Mouse (Mus musculus): ENCODE measurements around the gene Lhx5. TPM values are rescaled to one million over a fixed set of nuclear protein-coding genes. Genes with fewer than 3 reads are reported as not detected.
A peak's percentile ranks its signal among the peaks of the same experiment; 100 is the strongest.

Gene Lhx5
- polyA plus RNA-seq, 1 experiment from 2014 or later, result not detected

DNA sequence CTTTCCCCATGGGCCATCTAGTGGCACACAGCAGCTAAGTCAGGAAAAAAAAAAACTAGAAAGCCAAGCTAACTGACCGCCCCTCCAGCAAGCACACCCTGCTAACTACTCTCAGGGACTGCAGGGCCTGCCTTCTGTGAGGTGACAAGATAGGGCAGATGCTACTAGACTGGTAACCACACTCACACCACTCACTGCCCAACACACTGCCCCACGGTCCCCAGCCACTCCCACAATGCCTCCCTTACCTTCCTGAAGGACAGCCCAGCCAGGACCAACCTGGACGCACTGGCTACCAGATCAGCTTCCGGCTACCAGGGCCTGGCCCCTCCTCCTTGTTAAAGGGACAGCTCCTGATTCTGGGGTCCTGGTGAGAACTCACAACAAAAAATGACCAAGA, 35.5 kb downstream of the Lhx5 start:
- ATAC-seq (replicated peaks; ENCODE audit: extremely low read depth, insufficient read depth, low FRiP score), result peak; percentile 57; the same call in 1 of the 2 replicates
- no peaks in the 10 kb centered on the region for H3K36me3 ChIP-seq (ENCODE audit: control insufficient read depth, insufficient read depth)
- WGBS, result 6% methylated on average over 4 of the region's 4 CpGs
- peak overlapping the region; percentile 58 for H3K4me3 ChIP-seq (ENCODE audit: low read length)
- peak overlapping the region; percentile 74 for H3K9ac ChIP-seq (ENCODE audit: low read length)
- 0 out of 2 replicates have a peak, but pooled peaks cover 3% of the 10 kb centered on the region for H3K9me3 ChIP-seq (replicated peaks; ENCODE audit: control insufficient read depth, low read length)
- 0 out of 2 replicates have a peak, but pooled peaks cover 3% of the 10 kb centered on the region for H3K27me3 ChIP-seq (ENCODE audit: control insufficient read depth, insufficient read depth, low read length)
- H3K4me1 ChIP-seq (ENCODE audit: control insufficient read depth, insufficient read depth, low read length), result peaks cover 5% of the 10 kb centered on the region
- H3K27ac ChIP-seq (ENCODE audit: low read length), result peak overlapping the region; percentile 82
- peak overlapping the region; percentile 67 for H3K4me2 ChIP-seq (ENCODE audit: low read depth, low read length)

DNA sequence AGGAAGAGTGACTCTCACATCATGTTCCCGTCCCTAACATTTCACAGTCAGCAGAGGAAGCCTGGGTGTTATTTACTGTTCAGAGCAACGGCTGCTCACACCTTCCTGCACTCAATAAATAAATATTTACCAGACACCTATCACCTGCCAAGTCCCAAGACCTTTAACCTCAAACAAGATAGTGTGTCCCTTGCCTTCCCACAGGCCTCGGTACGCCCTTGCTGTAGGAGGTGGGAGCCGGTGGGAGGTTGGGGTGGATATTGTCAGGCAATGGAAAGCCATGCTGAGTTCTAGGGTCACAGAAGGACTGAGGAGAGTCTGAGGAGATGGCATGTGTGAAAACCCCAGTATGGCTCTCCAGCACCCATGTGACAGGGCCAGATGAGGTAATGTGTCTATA, 36.8 kb downstream of the Lhx5 start:
- H3K27me3 ChIP-seq (ENCODE audit: control insufficient read depth, insufficient read depth, low read length), result no peaks in the 10 kb centered on the region

GRCm38 (mm10) chr5:120468830-120469229, 37.3 kb downstream of the Lhx5 start:
- Histone ChIP-seq H3K36me3 (ENCODE audit: control insufficient read depth, insufficient read depth) (no peaks in the 10 kb centered on the region), H3K27me3 (ENCODE audit: control insufficient read depth, insufficient read depth, low read length) (no peaks in the 10 kb centered on the region), H3K27ac (ENCODE audit: low read length) (no peak overlapping the region), H3K4me3 (ENCODE audit: low read length) (no peak overlapping the region), H3K4me2 (ENCODE audit: low read depth, low read length) (no peak overlapping the region), H3K9me3 (replicated peaks; ENCODE audit: control insufficient read depth, low read length) (0 out of 2 replicates have a peak, but pooled peaks cover 3% of the 10 kb centered on the region), H3K4me1 (ENCODE audit: control insufficient read depth, insufficient read depth, low read length) (peaks cover 5% of the 10 kb centered on the region), H3K9ac (ENCODE audit: low read length) (no peak overlapping the region)
- WGBS, result 76% methylated on average over 6 of the region's 6 CpGs
- ATAC-seq (replicated peaks; ENCODE audit: extremely low read depth, insufficient read depth, low FRiP score), result no peak

More for the DNA sequence above, 36.8 kb downstream of the Lhx5 start:
- ATAC-seq (replicated peaks; ENCODE audit: extremely low read depth, insufficient read depth, low FRiP score), result no peak
- H3K36me3 ChIP-seq (ENCODE audit: control insufficient read depth, insufficient read depth), result no peaks in the 10 kb centered on the region
- peaks cover 5% of the 10 kb centered on the region for H3K4me1 ChIP-seq (ENCODE audit: control insufficient read depth, insufficient read depth, low read length)
- no peak overlapping the region for H3K4me2 ChIP-seq (ENCODE audit: low read depth, low read length)
- WGBS, result 75% methylated on average over 5 of the region's 5 CpGs
- 0 out of 2 replicates have a peak, but pooled peaks cover 3% of the 10 kb centered on the region for H3K9me3 ChIP-seq (replicated peaks; ENCODE audit: control insufficient read depth, low read length)
- H3K9ac ChIP-seq (ENCODE audit: low read length), result no peak overlapping the region
- H3K27ac ChIP-seq (ENCODE audit: low read length), result no peak overlapping the region
- no peak overlapping the region for H3K4me3 ChIP-seq (ENCODE audit: low read length)

DNA sequence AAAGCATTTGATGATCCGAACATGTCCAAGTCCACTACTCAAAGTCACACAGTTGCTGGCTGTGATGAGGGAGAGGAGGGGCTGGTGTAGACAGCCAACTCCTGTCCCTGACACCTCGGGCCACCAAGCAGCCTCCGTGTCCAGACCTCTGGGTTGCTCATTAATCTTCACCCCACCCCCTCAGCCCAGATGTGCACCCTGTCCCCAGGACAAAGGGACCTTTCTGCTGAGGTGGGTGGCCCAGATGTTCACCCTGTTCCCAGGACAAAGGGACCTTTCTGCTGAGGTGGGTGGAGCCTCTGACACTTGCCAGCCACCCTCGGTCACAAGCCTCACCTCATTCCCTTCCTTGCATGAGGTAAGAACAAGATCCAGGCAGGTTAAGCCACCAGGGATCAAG, 40.0 kb downstream of the Lhx5 start:
- ATAC-seq (replicated peaks; ENCODE audit: extremely low read depth, insufficient read depth, low FRiP score), result no peak
- Histone ChIP-seq H3K4me3 (ENCODE audit: low read length) (no peak overlapping the region), H3K9me3 (replicated peaks; ENCODE audit: control insufficient read depth, low read length) (no peaks in the 10 kb centered on the region), H3K4me1 (ENCODE audit: control insufficient read depth, insufficient read depth, low read length) (peaks cover 5% of the 10 kb centered on the region), H3K9ac (ENCODE audit: low read length) (no peak overlapping the region), H3K27me3 (ENCODE audit: control insufficient read depth, insufficient read depth, low read length) (peaks cover under 1% of the 10 kb centered on the region), H3K4me2 (ENCODE audit: low read depth, low read length) (no peak overlapping the region), H3K36me3 (ENCODE audit: control insufficient read depth, insufficient read depth) (no peaks in the 10 kb centered on the region), H3K27ac (ENCODE audit: low read length) (no peak overlapping the region)
- 44% methylated on average over 4 of the region's 4 CpGs for WGBS

DNA sequence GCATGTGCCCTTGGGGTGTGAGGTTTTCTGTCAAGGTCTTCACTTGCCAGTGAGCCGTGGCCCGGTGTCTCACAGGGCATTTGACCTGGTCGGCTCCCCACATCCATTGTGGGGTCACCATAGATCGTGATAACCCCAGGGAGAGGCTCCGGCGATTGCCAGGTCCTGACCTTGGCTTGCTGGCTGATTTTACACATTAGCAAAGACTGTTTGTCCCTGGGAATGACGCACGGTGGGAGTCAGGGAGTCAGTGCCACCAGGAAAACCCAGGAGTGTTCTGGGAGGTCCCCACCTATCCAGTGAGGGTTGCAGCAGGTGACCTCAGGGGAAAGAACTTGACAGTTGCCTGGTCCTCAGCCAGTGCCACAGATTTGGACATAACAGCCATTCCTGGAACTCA, 41.3 kb downstream of the Lhx5 start, which contains the start of gene Sdsl:
Sdsl (minus strand) TSS at position 41 of the 400 bp plus-strand sequence.
- Histone ChIP-seq H3K4me2 (ENCODE audit: low read depth, low read length) (no peak within 1 kb of the TSS), H3K9me3 (replicated peaks; ENCODE audit: control insufficient read depth, low read length) (no peaks in the 10 kb centered on the region), H3K9ac (ENCODE audit: low read length) (no peak within 1 kb of the TSS), H3K4me1 (ENCODE audit: control insufficient read depth, insufficient read depth, low read length) (peaks cover 4% of the 10 kb centered on the region; the same call in 1 of the 2 replicates), H3K36me3 (ENCODE audit: control insufficient read depth, insufficient read depth) (no peaks in the 10 kb centered on the region), H3K27me3 (ENCODE audit: control insufficient read depth, insufficient read depth, low read length) (peaks cover 8% of the 10 kb centered on the region), H3K4me3 (ENCODE audit: low read length) (no peak within 1 kb of the TSS), H3K27ac (ENCODE audit: low read length) (no peak within 1 kb of the TSS)
- ATAC-seq (replicated peaks; ENCODE audit: extremely low read depth, insufficient read depth, low FRiP score), result no peak
- 62% methylated on average over 8 of the region's 8 CpGs for WGBS

GRCm38 (mm10) chr5:120473361-120473760, 41.9 kb downstream of the Lhx5 start:
- Histone ChIP-seq H3K4me2 (ENCODE audit: low read depth, low read length) (no peak overlapping the region), H3K4me1 (ENCODE audit: control insufficient read depth, insufficient read depth, low read length) (peaks cover 4% of the 10 kb centered on the region; the same call in 1 of the 2 replicates), H3K9me3 (replicated peaks; ENCODE audit: control insufficient read depth, low read length) (no peaks in the 10 kb centered on the region), H3K27ac (ENCODE audit: low read length) (no peak overlapping the region), H3K9ac (ENCODE audit: low read length) (no peak overlapping the region), H3K36me3 (ENCODE audit: control insufficient read depth, insufficient read depth) (no peaks in the 10 kb centered on the region), H3K27me3 (ENCODE audit: control insufficient read depth, insufficient read depth, low read length) (peaks cover 9% of the 10 kb centered on the region), H3K4me3 (ENCODE audit: low read length) (no peak overlapping the region)
- no peak for ATAC-seq (replicated peaks; ENCODE audit: extremely low read depth, insufficient read depth, low FRiP score)
- 82% methylated on average over 2 of the region's 2 CpGs for WGBS

GRCm38 (mm10) chr5:120475861-120476260, 44.4 kb downstream of the Lhx5 start:
- Histone ChIP-seq H3K4me3 (ENCODE audit: low read length) (no peak overlapping the region), H3K9ac (ENCODE audit: low read length) (no peak overlapping the region), H3K27me3 (ENCODE audit: control insufficient read depth, insufficient read depth, low read length) (peaks cover 9% of the 10 kb centered on the region), H3K36me3 (ENCODE audit: control insufficient read depth, insufficient read depth) (no peaks in the 10 kb centered on the region), H3K4me1 (ENCODE audit: control insufficient read depth, insufficient read depth, low read length) (peaks cover 4% of the 10 kb centered on the region; the same call in 1 of the 2 replicates), H3K9me3 (replicated peaks; ENCODE audit: control insufficient read depth, low read length) (no peaks in the 10 kb centered on the region), H3K27ac (ENCODE audit: low read length) (no peak overlapping the region), H3K4me2 (ENCODE audit: low read depth, low read length) (peak overlapping the region; percentile 42)
- 53% methylated on average over 8 of the region's 8 CpGs for WGBS
- 0 out of 2 replicates have a peak, but pooled peaks have one; percentile 15 for ATAC-seq (replicated peaks; ENCODE audit: extremely low read depth, insufficient read depth, low FRiP score)

GRCm38 (mm10) chr5:120476296-120476695, 44.8 kb downstream of the Lhx5 start, which contains the start of gene Sds:
TSS of gene Sds (plus strand) at chr5:120476526.
- no peak within 1 kb of the TSS for H3K4me3 ChIP-seq (ENCODE audit: low read length)
- no peaks in the 10 kb centered on the region for H3K36me3 ChIP-seq (ENCODE audit: control insufficient read depth, insufficient read depth)
- no peak within 1 kb of the TSS for H3K27ac ChIP-seq (ENCODE audit: low read length)
- peaks cover 9% of the 10 kb centered on the region for H3K27me3 ChIP-seq (ENCODE audit: control insufficient read depth, insufficient read depth, low read length)
- H3K4me1 ChIP-seq (ENCODE audit: control insufficient read depth, insufficient read depth, low read length), result peaks cover 4% of the 10 kb centered on the region; the same call in 1 of the 2 replicates
- ATAC-seq (replicated peaks; ENCODE audit: extremely low read depth, insufficient read depth, low FRiP score), result peak; percentile 56; the same call in 1 of the 2 replicates
- H3K9me3 ChIP-seq (replicated peaks; ENCODE audit: control insufficient read depth, low read length), result no peaks in the 10 kb centered on the region
- H3K9ac ChIP-seq (ENCODE audit: low read length), result no peak within 1 kb of the TSS
- H3K4me2 ChIP-seq (ENCODE audit: low read depth, low read length), result peak within 1 kb of the TSS; percentile 42
- whole genome bisulfite sequencing, result 9% methylated on average over 13 of the region's 13 CpGs

DNA sequence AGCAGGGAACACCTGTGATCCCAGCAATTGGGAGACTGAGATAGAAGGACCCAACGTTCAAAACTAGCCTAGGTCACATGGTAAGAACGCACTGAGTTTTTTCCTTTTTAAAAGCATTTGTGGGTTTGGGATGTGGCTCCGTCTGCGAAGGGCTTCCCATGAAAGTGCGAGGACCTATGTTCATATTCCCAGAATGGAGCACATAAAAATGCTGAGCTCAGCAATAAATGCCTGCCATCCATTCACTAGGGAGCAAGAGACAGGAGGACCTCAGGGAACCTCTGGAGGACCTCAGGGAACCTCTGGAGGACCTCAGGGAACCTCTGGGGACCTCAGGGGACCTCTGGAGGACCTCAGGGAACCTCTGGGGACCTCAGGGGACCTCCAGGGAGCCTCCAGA, 46.5 kb downstream of the Lhx5 start:
- Histone ChIP-seq H3K4me1 (ENCODE audit: control insufficient read depth, insufficient read depth, low read length) (peaks cover 4% of the 10 kb centered on the region; the same call in 1 of the 2 replicates), H3K4me3 (ENCODE audit: low read length) (no peak overlapping the region), H3K27me3 (ENCODE audit: control insufficient read depth, insufficient read depth, low read length) (peaks cover 9% of the 10 kb centered on the region), H3K9me3 (replicated peaks; ENCODE audit: control insufficient read depth, low read length) (no peaks in the 10 kb centered on the region), H3K4me2 (ENCODE audit: low read depth, low read length) (no peak overlapping the region), H3K9ac (ENCODE audit: low read length) (no peak overlapping the region), H3K27ac (ENCODE audit: low read length) (no peak overlapping the region), H3K36me3 (ENCODE audit: control insufficient read depth, insufficient read depth) (no peaks in the 10 kb centered on the region)
- no peak for ATAC-seq (replicated peaks; ENCODE audit: extremely low read depth, insufficient read depth, low FRiP score)
- WGBS, result 84% methylated on average over 5 of the region's 5 CpGs
